22 mouse cellular contexts compared by ENCODE assay signal in genomic region chr11:77465111-77465510, GRCm38 (mm10). TPM values are rescaled to one million over a fixed set of nuclear protein-coding genes. Genes with fewer than 3 reads are reported as not detected.
DNase-seq lines count a peak whose midpoint lies in the region; ATAC-seq and TF ChIP-seq lines count a peak whose summit lies in the region.
"Had no signal": no experiment of that assay in that cellular context is flagged by ENCODE, and none has a peak within 500 bp of the region (broad histone marks: within the 10 kb centered on the region; RNA-seq: fewer than 3 reads in every experiment).

No protein-coding gene starts in this region.

- peak overlapping the region; percentile 58; the same call in 1 of the 2 replicates for H3K9ac ChIP-seq in heart, embryonic 13.5 days
- H3K9ac ChIP-seq in heart, postnatal 0 days (replicated peaks; ENCODE audit: low read depth, low read length): no peak overlapping the region
- H3K9ac ChIP-seq: embryonic facial prominence, embryonic 15.5 days; hindbrain, embryonic 12.5 days had no signal

- H3K27me3 ChIP-seq in heart, embryonic 13.5 days (replicated peaks): peaks cover 58% of the 10 kb centered on the region
- no peaks in the 10 kb centered on the region for H3K27me3 ChIP-seq in heart, postnatal 0 days (ENCODE audit: control insufficient read depth, insufficient read depth, low read length)

- H3K27ac ChIP-seq in gastrocnemius, adult 2 months: peak overlapping the region; percentile 98
- H3K27ac ChIP-seq in heart, embryonic 13.5 days (replicated peaks): peak overlapping the region; percentile 95
- H3K27ac ChIP-seq in heart, postnatal 0 days (ENCODE audit: low read depth): peak overlapping the region; percentile 98
- H3K27ac ChIP-seq: embryonic facial prominence, embryonic 15.5 days; forebrain, embryonic 10.5 days; hindbrain, embryonic 12.5 days; hindbrain, postnatal 0 days had no signal

- TF ChIP-seq EP300 in heart, postnatal 0 days (IDR thresholded peaks at IDR 0.05; ENCODE audit: low read depth): no peak

- peak overlapping the region; percentile 2 for H3K4me3 ChIP-seq in gastrocnemius, adult 2 months
- H3K4me3 ChIP-seq in heart, embryonic 13.5 days: no peak overlapping the region
- no peak overlapping the region for H3K4me3 ChIP-seq in heart, postnatal 0 days (ENCODE audit: low read depth, low read length)
- H3K4me3 ChIP-seq: embryonic facial prominence, embryonic 15.5 days; erythroblast, embryonic 14.5 days; forebrain, embryonic 10.5 days; hindbrain, embryonic 12.5 days had no signal

- ATAC-seq in heart, embryonic 13.5 days (ENCODE audit: extremely low read depth, insufficient number of reproducible peaks, low FRiP score, low TSS enrichment): no peak
- ATAC-seq in heart, postnatal 0 days (ENCODE audit: insufficient read depth, low read depth): no peak
- ATAC-seq: forebrain, embryonic 14.5 days; hindbrain, postnatal 0 days had no signal

- H3K4me2 ChIP-seq in heart, embryonic 13.5 days: peak overlapping the region; percentile 27
- H3K4me2 ChIP-seq in heart, postnatal 0 days (ENCODE audit: low read depth, low read length): no peak overlapping the region
- H3K4me2 ChIP-seq: embryonic facial prominence, embryonic 15.5 days; hindbrain, embryonic 12.5 days had no signal

- no peak for TF ChIP-seq CTCF in gastrocnemius, adult 2 months (IDR thresholded peaks at IDR 0.05)
- no peak for TF ChIP-seq CTCF in heart, postnatal 0 days (IDR thresholded peaks at IDR 0.05; ENCODE audit: low read depth)

- H3K36me3 ChIP-seq in heart, embryonic 13.5 days: peaks cover 18% of the 10 kb centered on the region
- H3K36me3 ChIP-seq in heart, postnatal 0 days (replicated peaks; ENCODE audit: control insufficient read depth, insufficient read depth, low read length): peaks cover 6% of the 10 kb centered on the region
- H3K36me3 ChIP-seq: embryonic facial prominence, embryonic 15.5 days; hindbrain, embryonic 12.5 days had no signal

- no peaks in the 10 kb centered on the region for H3K9me3 ChIP-seq in heart, embryonic 13.5 days
- no peaks in the 10 kb centered on the region for H3K9me3 ChIP-seq in heart, postnatal 0 days (replicated peaks; ENCODE audit: control insufficient read depth, low read length)
- H3K9me3 ChIP-seq: embryonic facial prominence, embryonic 15.5 days; forebrain, embryonic 10.5 days; hindbrain, embryonic 12.5 days had no signal

- no peak for DNase-seq in gastrocnemius, adult 2 months
- no peak for DNase-seq in gastrocnemius, postnatal 36 days
- DNase-seq in heart, adult 11 months: no peak
- no peak for DNase-seq in heart, postnatal 0 days (ENCODE audit: low spot score)
- DNase-seq in heart, adult 9 months (ENCODE audit: low spot score in 2 of 2): no peak
- no peak for DNase-seq in layer of hippocampus, adult 9-11 months
- no peak for DNase-seq in ovary, postnatal 36 days (ENCODE audit: low spot score)
- DNase-seq: B cell, adult 2 months; cerebellum, adult 11 months; cerebellum, adult 8-10 months; cerebellum, postnatal 14 days; embryo, embryonic 11 days; kidney, adult 11 months; kidney, adult 9 months had no signal

- WGBS in heart, embryonic 13.5 days: 70% methylated on average over 3 of the region's 3 CpGs
- 74% methylated on average over 3 of the region's 3 CpGs for WGBS in heart, postnatal 0 days

- intact Hi-C loops in gastrocnemius, adult 2 months (cut with DNase I): loop anchor here (5.0 to 10.0 kb wide), 3 partner anchors 37 to 370 kb away; no protein-coding TSS in a partner anchor
- intact Hi-C loops in gastrocnemius, postnatal 36 days (cut with DNase I): loop anchor here (5.0 kb wide), 1 partner anchor 368 kb away; no protein-coding TSS in a partner anchor

- peaks cover 66% of the 10 kb centered on the region for H3K4me1 ChIP-seq in heart, embryonic 13.5 days
- peaks cover 22% of the 10 kb centered on the region for H3K4me1 ChIP-seq in heart, postnatal 0 days (ENCODE audit: control insufficient read depth, insufficient read depth)

RNA-seq across cellular contexts. Expression of gene Coro6, which starts 2.9 kb away (rescaled TPM):
- 100 to 1,000 TPM; 165 to 257 TPM for total RNA-seq in gastrocnemius, adult 2 months (2021)
- total RNA-seq in gastrocnemius, postnatal 36 days (2021): 100 to 1,000 TPM; 140 to 181 TPM
- 28.8 and 30.1 TPM in 2 replicates for polyA plus RNA-seq in heart, embryonic 13.5 days (2015; fragmentation: Nextera tagmentation; extraction: Ambion mirVana)
- 45.8 and 46.2 TPM in 2 replicates for total RNA-seq in heart, postnatal 0 days (2014; rRNA removed; ENCODE audit: low replicate concordance)
- 30.1 and 31.1 TPM in 2 replicates for polyA plus RNA-seq in heart, postnatal 0 days (2015; fragmentation: Nextera tagmentation; extraction: Ambion mirVana)
- total RNA-seq: common myeloid progenitor, adult 5-6 weeks had no signal
- polyA plus RNA-seq: erythroblast, embryonic 14.5 days had no signal

RNA-seq across cellular contexts. Expression of gene Ankrd13b, which starts 24.4 kb away (rescaled TPM):
- 10 to 100 TPM in 1 of 2 experiments, 1 to 10 TPM in 1; 9.5 to 10.8 TPM for total RNA-seq in gastrocnemius, adult 2 months (2021)
- total RNA-seq in gastrocnemius, postnatal 36 days (2021): 1 to 10 TPM; 7.3 to 8.3 TPM
- polyA plus RNA-seq in heart, embryonic 13.5 days (2015; fragmentation: Nextera tagmentation; extraction: Ambion mirVana): 2.6 and 3.3 TPM in 2 replicates
- total RNA-seq in heart, postnatal 0 days (2014; rRNA removed; ENCODE audit: low replicate concordance): 6.4 and 9.9 TPM in 2 replicates
- polyA plus RNA-seq in heart, postnatal 0 days (2015; fragmentation: Nextera tagmentation; extraction: Ambion mirVana): 2.6 and 2.7 TPM in 2 replicates

RNA-seq across cellular contexts. Expression of gene Git1, which starts 28.3 kb away (rescaled TPM):
- total RNA-seq in gastrocnemius, adult 2 months (2021): 10 to 100 TPM; 25.9 to 33.3 TPM
- total RNA-seq in gastrocnemius, postnatal 36 days (2021): 10 to 100 TPM; 23.9 to 25.5 TPM
- polyA plus RNA-seq in heart, embryonic 13.5 days (2015; fragmentation: Nextera tagmentation; extraction: Ambion mirVana): 7.8 and 7.9 TPM in 2 replicates
- 57.7 and 63.4 TPM in 2 replicates for total RNA-seq in heart, postnatal 0 days (2014; rRNA removed; ENCODE audit: low replicate concordance)
- polyA plus RNA-seq in heart, postnatal 0 days (2015; fragmentation: Nextera tagmentation; extraction: Ambion mirVana): 5.5 and 6.2 TPM in 2 replicates

RNA-seq across cellular contexts. Expression of gene Abhd15, which starts 49.8 kb away (rescaled TPM):
- total RNA-seq in gastrocnemius, adult 2 months (2021): under 1 TPM; 0.18 to 0.50 TPM
- under 1 TPM; 0.28 to 0.52 TPM for total RNA-seq in gastrocnemius, postnatal 36 days (2021)
- polyA plus RNA-seq in heart, embryonic 13.5 days (2015; fragmentation: Nextera tagmentation; extraction: Ambion mirVana): 1.1 and 1.6 TPM in 2 replicates
- 2.1 and 4.4 TPM in 2 replicates for total RNA-seq in heart, postnatal 0 days (2014; rRNA removed; ENCODE audit: low replicate concordance)
- 0.86 and 1.2 TPM in 2 replicates for polyA plus RNA-seq in heart, postnatal 0 days (2015; fragmentation: Nextera tagmentation; extraction: Ambion mirVana)

RNA-seq across cellular contexts. Expression of gene Trp53i13, which starts 50.7 kb away (rescaled TPM):
- 1 to 10 TPM; 2.3 to 5.0 TPM for total RNA-seq in gastrocnemius, adult 2 months (2021)
- total RNA-seq in gastrocnemius, postnatal 36 days (2021): 1 to 10 TPM; 2.9 to 3.6 TPM
- polyA plus RNA-seq in heart, embryonic 13.5 days (2015; fragmentation: Nextera tagmentation; extraction: Ambion mirVana): 23.5 and 27.7 TPM in 2 replicates
- 13.3 and 14.5 TPM in 2 replicates for total RNA-seq in heart, postnatal 0 days (2014; rRNA removed; ENCODE audit: low replicate concordance)
- polyA plus RNA-seq in heart, postnatal 0 days (2015; fragmentation: Nextera tagmentation; extraction: Ambion mirVana): 22.5 and 23.8 TPM in 2 replicates
